Mouse (Mus musculus) liver, embryonic 13.5 days (tissue): Measurements from ENCODE around the gene Cacna1e. TPM values are rescaled to one million over a fixed set of nuclear protein-coding genes. Genes with fewer than 3 reads are reported as not detected.

Experiments used
- ATAC-seq: fragments of 200-750 bp; cut with Nextera tagmentation; 2 replicates; pipeline ENCODE4 v1.8.0; 2017; ENCODE audit warnings: low read depth, mild to moderate bottlenecking, moderate number of reproducible peaks, moderate library complexity
- DNase-seq: peaks from one replicate; pipeline ENCODE4 v3.0.0; 2022
- H3K27ac ChIP-seq: fragments of 300-500 bp; sonication (generic); 2 replicates; pipeline ENCODE4 v1.5.1; 2015; ENCODE audit warnings: moderate library complexity, mild to moderate bottlenecking, inconsistent platforms
- H3K27me3 ChIP-seq: fragments of 300-500 bp; sonication (generic); 2 replicates; pipeline ENCODE4 v1.6.1; 2015; ENCODE audit warnings: mild to moderate bottlenecking, inconsistent platforms
- H3K36me3 ChIP-seq: fragments of 300-500 bp; sonication (generic); 2 replicates; pipeline ENCODE4 v1.6.1; 2015; ENCODE audit warnings: mild to moderate bottlenecking, inconsistent platforms
- H3K4me1 ChIP-seq: fragments of 300-500 bp; sonication (generic); replicated peaks from 2 replicates; pipeline ENCODE4 v1.6.1; 2015; ENCODE audit warnings: inconsistent platforms
- H3K4me2 ChIP-seq: fragments of 300-500 bp; sonication (generic); 2 replicates; pipeline ENCODE4 v1.6.1; 2015; ENCODE audit warnings: inconsistent platforms, mild to moderate bottlenecking, moderate library complexity
- H3K4me3 ChIP-seq: fragments of 300-500 bp; sonication (generic); replicated peaks from 2 replicates; pipeline ENCODE4 v1.5.1; 2015; ENCODE audit warnings: mild to moderate bottlenecking, inconsistent platforms
- H3K9ac ChIP-seq: fragments of 300-500 bp; sonication (generic); 2 replicates; pipeline ENCODE4 v1.6.1; 2015; ENCODE audit warnings: mild to moderate bottlenecking, inconsistent platforms
- H3K9me3 ChIP-seq: fragments of 300-500 bp; sonication (generic); replicated peaks from 2 replicates; pipeline ENCODE4 v1.6.1; 2016; ENCODE audit warnings: inconsistent platforms
- WGBS: fragments of 180-500 bp; shearing (Covaris S2); methylation state at CpG from one replicate; pipeline ENCODE4 v1.1.7; 2015; ENCODE audit not compliant: insufficient replicate concordance; 5-methylcytosine and 5-hydroxymethylcytosine counted together
- polyA plus RNA-seq: library from polyadenylated mRNA; unstranded; fragments of >200 nt; fragmentation: Nextera tagmentation; extraction: Ambion mirVana; gene quantifications from 2 replicates; pipeline ENCODE4 v1.2.1, GENCODE M21; 2015

Cacna1e gene
- polyA plus RNA-seq, 1 experiment from 2014 or later, result 0.03 TPM

- Histone ChIP-seq H3K27ac (no peak overlapping the region), H3K9ac (no peak overlapping the region), H3K4me2 (no peak overlapping the region), H3K4me3 (no peak overlapping the region), H3K36me3 (no peaks in the 10 kb centered on the region), H3K9me3 (no peaks in the 10 kb centered on the region), H3K27me3 (no peaks in the 10 kb centered on the region), H3K4me1 (no peaks in the 10 kb centered on the region)
- ATAC-seq (no peak), DNase-seq (no peak)
- WGBS, result 50% methylated on average over 5 of the region's 5 CpGs
Measured at GRCm38 (mm10) chr1:154802301-154802904, 81.9 kb downstream of the Cacna1e start.

GRCm38 (mm10) chr1:154799257-154799656, 85.0 kb downstream of the Cacna1e start:
- WGBS, result 58% methylated on average over 31 of the region's 31 CpGs
- Histone ChIP-seq H3K4me2 (no peak overlapping the region), H3K9ac (no peak overlapping the region), H3K4me1 (no peaks in the 10 kb centered on the region), H3K9me3 (no peaks in the 10 kb centered on the region), H3K36me3 (no peaks in the 10 kb centered on the region), H3K4me3 (no peak overlapping the region), H3K27ac (no peak overlapping the region), H3K27me3 (no peaks in the 10 kb centered on the region)
- no peak for DNase-seq
- ATAC-seq, result no peak

GRCm38 (mm10) chr1:154798771-154799170, 85.5 kb downstream of the Cacna1e start:
- Histone ChIP-seq H3K27me3 (no peaks in the 10 kb centered on the region), H3K36me3 (no peaks in the 10 kb centered on the region), H3K9ac (no peak overlapping the region), H3K9me3 (no peaks in the 10 kb centered on the region), H3K4me1 (no peaks in the 10 kb centered on the region), H3K4me2 (no peak overlapping the region), H3K4me3 (no peak overlapping the region), H3K27ac (no peak overlapping the region)
- 56% methylated on average over 2 of the region's 2 CpGs for WGBS
- ATAC-seq (no peak), DNase-seq (no peak)

- no peak for ATAC-seq
Measured at GRCm38 (mm10) chr1:154796685-154797084, 87.6 kb downstream of the Cacna1e start.

GRCm38 (mm10) chr1:154794518-154794951, 89.8 kb downstream of the Cacna1e start:
- H3K4me2 ChIP-seq, result no peak overlapping the region
- no peaks in the 10 kb centered on the region for H3K27me3 ChIP-seq
- H3K4me1 ChIP-seq, result no peaks in the 10 kb centered on the region
- 12% methylated on average over 8 of the region's 8 CpGs for WGBS
- no peak overlapping the region for H3K4me3 ChIP-seq
- H3K9me3 ChIP-seq, result no peaks in the 10 kb centered on the region
- ATAC-seq, result no peak
- DNase-seq, result no peak
- no peaks in the 10 kb centered on the region for H3K36me3 ChIP-seq
- H3K9ac ChIP-seq, result no peak overlapping the region
- H3K27ac ChIP-seq, result no peak overlapping the region

More at GRCm38 (mm10) chr1:154796685-154797084, 87.6 kb downstream of the Cacna1e start:
- H3K4me1 ChIP-seq, result no peaks in the 10 kb centered on the region
- H3K36me3 ChIP-seq, result no peaks in the 10 kb centered on the region
- no peak overlapping the region for H3K27ac ChIP-seq
- H3K4me3 ChIP-seq, result no peak overlapping the region
- H3K27me3 ChIP-seq, result no peaks in the 10 kb centered on the region
- no peak overlapping the region for H3K9ac ChIP-seq
- H3K9me3 ChIP-seq, result no peaks in the 10 kb centered on the region
- DNase-seq, result no peak
- WGBS, result 49% methylated on average over 2 of the region's 2 CpGs
- no peak overlapping the region for H3K4me2 ChIP-seq

- Histone ChIP-seq H3K27ac (no peak overlapping the region), H3K36me3 (no peaks in the 10 kb centered on the region), H3K27me3 (no peaks in the 10 kb centered on the region), H3K9ac (no peak overlapping the region), H3K4me2 (no peak overlapping the region), H3K4me3 (no peak overlapping the region), H3K4me1 (no peaks in the 10 kb centered on the region), H3K9me3 (no peaks in the 10 kb centered on the region)
- ATAC-seq (no peak), DNase-seq (no peak)
- WGBS, result 39% methylated on average over 13 of the region's 13 CpGs
Measured at GRCm38 (mm10) chr1:154791544-154792174, 92.6 kb downstream of the Cacna1e start.

GRCm38 (mm10) chr1:154788491-154788890, 95.8 kb downstream of the Cacna1e start:
- Histone ChIP-seq H3K4me1 (no peaks in the 10 kb centered on the region), H3K9me3 (no peaks in the 10 kb centered on the region), H3K27me3 (no peaks in the 10 kb centered on the region), H3K4me2 (no peak overlapping the region), H3K4me3 (no peak overlapping the region), H3K9ac (no peak overlapping the region), H3K36me3 (no peaks in the 10 kb centered on the region), H3K27ac (no peak overlapping the region)
- ATAC-seq, result no peak
- DNase-seq, result no peak
- 69% methylated on average over 4 of the region's 4 CpGs for WGBS

- Histone ChIP-seq H3K36me3 (no peaks in the 10 kb centered on the region), H3K9me3 (no peaks in the 10 kb centered on the region), H3K4me3 (no peak overlapping the region), H3K27me3 (no peaks in the 10 kb centered on the region), H3K27ac (no peak overlapping the region), H3K4me1 (no peaks in the 10 kb centered on the region), H3K4me2 (no peak overlapping the region), H3K9ac (no peak overlapping the region)
- peak; percentile 22 for DNase-seq
- WGBS, result 12% methylated on average over 5 of the region's 5 CpGs
- ATAC-seq, result no peak
Measured at GRCm38 (mm10) chr1:154788069-154788468, 96.2 kb downstream of the Cacna1e start.

GRCm38 (mm10) chr1:154787418-154787817, 96.9 kb downstream of the Cacna1e start:
- H3K9me3 ChIP-seq, result no peaks in the 10 kb centered on the region
- no peak overlapping the region for H3K27ac ChIP-seq
- no peak for DNase-seq
- H3K4me1 ChIP-seq, result no peaks in the 10 kb centered on the region
- H3K9ac ChIP-seq, result no peak overlapping the region
- no peak overlapping the region for H3K4me2 ChIP-seq
- no peak for ATAC-seq
- WGBS, result 36% methylated on average over 5 of the region's 5 CpGs
- no peaks in the 10 kb centered on the region for H3K36me3 ChIP-seq
- no peak overlapping the region for H3K4me3 ChIP-seq
- H3K27me3 ChIP-seq, result no peaks in the 10 kb centered on the region

GRCm38 (mm10) chr1:154786243-154786669, 98.0 kb downstream of the Cacna1e start:
- WGBS, result 4% methylated on average over 4 of the region's 4 CpGs
- DNase-seq (peak; percentile 49), ATAC-seq (peak; percentile 63)
- no peaks in the 10 kb centered on the region for H3K36me3 ChIP-seq
- no peak overlapping the region for H3K9ac ChIP-seq
- H3K9me3 ChIP-seq, result no peaks in the 10 kb centered on the region
- H3K4me3 ChIP-seq, result no peak overlapping the region; the same call in 1 of the 2 replicates
- H3K27me3 ChIP-seq, result no peaks in the 10 kb centered on the region
- H3K4me1 ChIP-seq, result no peaks in the 10 kb centered on the region
- H3K27ac ChIP-seq, result no peak overlapping the region
- H3K4me2 ChIP-seq, result peak overlapping the region; percentile 45

- H3K9me3 ChIP-seq, result no peaks in the 10 kb centered on the region
- no peak overlapping the region for H3K4me3 ChIP-seq
- H3K36me3 ChIP-seq, result no peaks in the 10 kb centered on the region
- H3K27ac ChIP-seq, result no peak overlapping the region
- DNase-seq (no peak), ATAC-seq (no peak)
- no peaks in the 10 kb centered on the region for H3K4me1 ChIP-seq
- 23% methylated on average over 12 of the region's 12 CpGs for WGBS
- H3K27me3 ChIP-seq, result no peaks in the 10 kb centered on the region
- H3K9ac ChIP-seq, result no peak overlapping the region
- no peak overlapping the region for H3K4me2 ChIP-seq
Measured at GRCm38 (mm10) chr1:154784862-154785261, 99.4 kb downstream of the Cacna1e start.

- no peak overlapping the region for H3K9ac ChIP-seq
- H3K27me3 ChIP-seq, result no peaks in the 10 kb centered on the region
- H3K4me2 ChIP-seq, result no peak overlapping the region
- no peaks in the 10 kb centered on the region for H3K4me1 ChIP-seq
- 74% methylated on average over 1 of the region's 1 CpGs for WGBS
- ATAC-seq (no peak), DNase-seq (no peak)
- no peak overlapping the region for H3K4me3 ChIP-seq
- no peaks in the 10 kb centered on the region for H3K36me3 ChIP-seq
- H3K9me3 ChIP-seq, result no peaks in the 10 kb centered on the region
- H3K27ac ChIP-seq, result no peak overlapping the region
Measured at GRCm38 (mm10) chr1:154783521-154783920, 100.8 kb downstream of the Cacna1e start.
